Mouse (Mus musculus) neural tube, embryonic 13.5 days (tissue): ENCODE results near the gene Col16a1. TPM values are rescaled to one million over a fixed set of nuclear protein-coding genes. Genes with fewer than 3 reads are reported as not detected.

Experiments used
- ATAC-seq: fragments of 200-750 bp; cut with Nextera tagmentation; 2 replicates; pipeline ENCODE4 v1.8.0; 2017; ENCODE audit warnings: low read depth, mild to moderate bottlenecking, moderate TSS enrichment, moderate library complexity
- H3K27ac ChIP-seq: fragments of 300-500 bp; sonication (generic); replicated peaks from 2 replicates; pipeline ENCODE4 v1.5.1; 2015; ENCODE audit warnings: moderate library complexity, mild to moderate bottlenecking, inconsistent platforms
- H3K27me3 ChIP-seq: fragments of 300-500 bp; sonication (generic); 2 replicates; pipeline ENCODE4 v1.6.1; 2015; ENCODE audit warnings: mild to moderate bottlenecking, inconsistent platforms
- H3K36me3 ChIP-seq: fragments of 300-500 bp; sonication (generic); 2 replicates; pipeline ENCODE4 v1.6.1; 2015; ENCODE audit warnings: mild to moderate bottlenecking, inconsistent platforms
- H3K4me1 ChIP-seq: fragments of 300-500 bp; sonication (generic); replicated peaks from 2 replicates; pipeline ENCODE4 v1.6.1; 2015; ENCODE audit warnings: inconsistent platforms
- H3K4me2 ChIP-seq: fragments of 300-500 bp; sonication (generic); 2 replicates; pipeline ENCODE4 v1.6.1; 2015; ENCODE audit warnings: inconsistent platforms, mild to moderate bottlenecking, moderate library complexity
- H3K4me3 ChIP-seq: fragments of 300-500 bp; sonication (generic); 2 replicates; pipeline ENCODE4 v1.5.1; 2015; ENCODE audit warnings: mild to moderate bottlenecking, inconsistent platforms
- H3K9ac ChIP-seq: fragments of 300-500 bp; sonication (generic); 2 replicates; pipeline ENCODE4 v1.6.1; 2015; ENCODE audit warnings: moderate library complexity, mild to moderate bottlenecking, inconsistent platforms
- H3K9me3 ChIP-seq: fragments of 300-500 bp; sonication (generic); 2 replicates; pipeline ENCODE4 v1.6.1; 2016; ENCODE audit warnings: inconsistent platforms
- WGBS: fragments of 180-500 bp; shearing (Covaris S2); methylation state at CpG from one replicate; pipeline ENCODE4 v1.1.7; 2015; 5-methylcytosine and 5-hydroxymethylcytosine counted together
- polyA plus RNA-seq: library from polyadenylated mRNA; unstranded; fragments of >200 nt; fragmentation: Nextera tagmentation; extraction: Ambion mirVana; gene quantifications from 2 replicates; pipeline ENCODE4 v1.2.1, GENCODE M21; 2015

Col16a1 gene
- polyA plus RNA-seq = 11.9 and 14.7 TPM in 2 replicates

GRCm38 (mm10) chr4:130047331-130048202, at the start of gene Col16a1:
Gene Col16a1, plus strand, starts transcription at chr4:130047840.
- Histone ChIP-seq H3K4me2 (peak within 1 kb of the TSS; percentile 70), H3K36me3 (no peaks in the 10 kb centered on the region), H3K4me3 (peak within 1 kb of the TSS; percentile 39), H3K27me3 (0 out of 2 replicates have a peak, but pooled peaks cover 5% of the 10 kb centered on the region), H3K27ac (peak within 1 kb of the TSS; percentile 78), H3K4me1 (peaks cover 70% of the 10 kb centered on the region), H3K9me3 (no peaks in the 10 kb centered on the region), H3K9ac (peak within 1 kb of the TSS; percentile 69)
- 2% methylated on average over 38 of the region's 46 CpGs for WGBS
- peak; percentile 78 for ATAC-seq

- Histone ChIP-seq H3K36me3 (peaks cover 23% of the 10 kb centered on the region), H3K9me3 (no peaks in the 10 kb centered on the region), H3K27me3 (no peaks in the 10 kb centered on the region; the same call in 1 of the 2 replicates), H3K4me1 (peaks cover 54% of the 10 kb centered on the region), H3K9ac (no peak overlapping the region), H3K4me2 (no peak overlapping the region), H3K4me3 (no peak overlapping the region), H3K27ac (no peak overlapping the region)
- no peak for ATAC-seq
- 82% methylated on average over 11 of the region's 11 CpGs for WGBS
Measured at GRCm38 (mm10) chr4:129998124-129998523, 49.5 kb upstream of the Col16a1 start.

- Histone ChIP-seq H3K4me3 (no peak overlapping the region), H3K9me3 (no peaks in the 10 kb centered on the region), H3K9ac (0 out of 2 replicates have a peak overlapping the region, but pooled peaks have one; percentile 8), H3K4me1 (peaks cover 30% of the 10 kb centered on the region), H3K27me3 (peaks cover 1% of the 10 kb centered on the region), H3K4me2 (no peak overlapping the region), H3K27ac (peak overlapping the region; percentile 50; the same call in 1 of the 2 replicates), H3K36me3 (peaks cover 12% of the 10 kb centered on the region; the same call in 1 of the 2 replicates)
- 32% methylated on average over 5 of the region's 5 CpGs for WGBS
- no peak for ATAC-seq
Measured at GRCm38 (mm10) chr4:130001710-130002109, 45.9 kb upstream of the Col16a1 start.

- 63% methylated on average over 10 of the region's 10 CpGs for WGBS
- H3K27me3 ChIP-seq = peaks cover 3% of the 10 kb centered on the region
- peak; percentile 32; the same call in 1 of the 2 replicates for ATAC-seq
Measured at GRCm38 (mm10) chr4:130002157-130002556, 45.5 kb upstream of the Col16a1 start.

GRCm38 (mm10) chr4:130005593-130005992, 42.0 kb upstream of the Col16a1 start:
- peaks cover 20% of the 10 kb centered on the region for H3K36me3 ChIP-seq
- peaks cover 20% of the 10 kb centered on the region for H3K27me3 ChIP-seq
- H3K9me3 ChIP-seq = no peaks in the 10 kb centered on the region
- no peak overlapping the region for H3K4me3 ChIP-seq
- no peak overlapping the region for H3K4me2 ChIP-seq
- 55% methylated on average over 9 of the region's 9 CpGs for WGBS
- no peak overlapping the region for H3K27ac ChIP-seq
- no peak for ATAC-seq
- H3K4me1 ChIP-seq = peaks cover 26% of the 10 kb centered on the region
- H3K9ac ChIP-seq = no peak overlapping the region

More at GRCm38 (mm10) chr4:130002157-130002556, 45.5 kb upstream of the Col16a1 start:
- H3K9me3 ChIP-seq = no peaks in the 10 kb centered on the region
- no peak overlapping the region for H3K4me3 ChIP-seq
- no peak overlapping the region for H3K9ac ChIP-seq
- peaks cover 33% of the 10 kb centered on the region for H3K4me1 ChIP-seq
- H3K27ac ChIP-seq = peak overlapping the region; percentile 50; the same call in 1 of the 2 replicates
- H3K36me3 ChIP-seq = peaks cover 12% of the 10 kb centered on the region; the same call in 1 of the 2 replicates
- H3K4me2 ChIP-seq = no peak overlapping the region

GRCm38 (mm10) chr4:130006533-130006932, 41.1 kb upstream of the Col16a1 start:
- no peaks in the 10 kb centered on the region for H3K9me3 ChIP-seq
- 12% methylated on average over 25 of the region's 25 CpGs for WGBS
- 0 out of 2 replicates have a peak overlapping the region, but pooled peaks have one; percentile 23 for H3K9ac ChIP-seq
- no peak overlapping the region; the same call in 1 of the 2 replicates for H3K4me3 ChIP-seq
- H3K27me3 ChIP-seq = peaks cover 20% of the 10 kb centered on the region
- peaks cover 16% of the 10 kb centered on the region for H3K4me1 ChIP-seq
- H3K4me2 ChIP-seq = peak overlapping the region; percentile 49
- H3K27ac ChIP-seq = no peak overlapping the region
- H3K36me3 ChIP-seq = peaks cover 29% of the 10 kb centered on the region
- ATAC-seq = 0 out of 2 replicates have a peak, but pooled peaks have one; percentile 11

- Histone ChIP-seq H3K27ac (no peak overlapping the region), H3K9me3 (no peaks in the 10 kb centered on the region), H3K4me1 (peaks cover 9% of the 10 kb centered on the region), H3K27me3 (peaks cover 20% of the 10 kb centered on the region), H3K4me3 (no peak overlapping the region), H3K4me2 (no peak overlapping the region), H3K36me3 (peaks cover 43% of the 10 kb centered on the region), H3K9ac (no peak overlapping the region)
- no peak for ATAC-seq
- 81% methylated on average over 14 of the region's 14 CpGs for WGBS
Measured at GRCm38 (mm10) chr4:130009043-130009442, 38.6 kb upstream of the Col16a1 start.

- H3K27me3 ChIP-seq = peaks cover 20% of the 10 kb centered on the region
Measured at GRCm38 (mm10) chr4:130010723-130011122, 36.9 kb upstream of the Col16a1 start.

GRCm38 (mm10) chr4:130012234-130012633, 35.4 kb upstream of the Col16a1 start:
- Histone ChIP-seq H3K27ac (no peak overlapping the region), H3K4me2 (no peak overlapping the region), H3K36me3 (peaks cover 49% of the 10 kb centered on the region), H3K4me1 (peaks cover 8% of the 10 kb centered on the region; the same call in 1 of the 2 replicates), H3K27me3 (peaks cover 17% of the 10 kb centered on the region), H3K9me3 (no peaks in the 10 kb centered on the region), H3K4me3 (no peak overlapping the region), H3K9ac (no peak overlapping the region)
- WGBS = 85% methylated on average over 6 of the region's 6 CpGs
- ATAC-seq = no peak

More at GRCm38 (mm10) chr4:130010723-130011122, 36.9 kb upstream of the Col16a1 start:
- H3K36me3 ChIP-seq = peaks cover 45% of the 10 kb centered on the region
- no peaks in the 10 kb centered on the region for H3K9me3 ChIP-seq
- H3K9ac ChIP-seq = no peak overlapping the region
- H3K27ac ChIP-seq = no peak overlapping the region
- no peak overlapping the region for H3K4me2 ChIP-seq
- H3K4me3 ChIP-seq = no peak overlapping the region
- 82% methylated on average over 4 of the region's 4 CpGs for whole genome bisulfite sequencing
- peaks cover 16% of the 10 kb centered on the region for H3K4me1 ChIP-seq
- no peak for ATAC-seq

- WGBS = 74% methylated on average over 10 of the region's 10 CpGs
- Histone ChIP-seq H3K4me3 (no peak overlapping the region), H3K36me3 (peaks cover 51% of the 10 kb centered on the region), H3K4me2 (no peak overlapping the region), H3K4me1 (peaks cover 8% of the 10 kb centered on the region; the same call in 1 of the 2 replicates), H3K9me3 (no peaks in the 10 kb centered on the region), H3K27ac (no peak overlapping the region), H3K9ac (no peak overlapping the region), H3K27me3 (peaks cover 11% of the 10 kb centered on the region)
- no peak for ATAC-seq
Measured at GRCm38 (mm10) chr4:130013111-130013510, 34.5 kb upstream of the Col16a1 start.

- H3K9ac ChIP-seq = no peak overlapping the region
- H3K27me3 ChIP-seq = no peaks in the 10 kb centered on the region
- peaks cover 47% of the 10 kb centered on the region for H3K36me3 ChIP-seq
- H3K4me2 ChIP-seq = no peak overlapping the region
- 70% methylated on average over 4 of the region's 4 CpGs for WGBS
- no peak overlapping the region for H3K4me3 ChIP-seq
- H3K27ac ChIP-seq = no peak overlapping the region
- peaks cover 8% of the 10 kb centered on the region; the same call in 1 of the 2 replicates for H3K4me1 ChIP-seq
- H3K9me3 ChIP-seq = no peaks in the 10 kb centered on the region
- ATAC-seq = no peak
Measured at GRCm38 (mm10) chr4:130016010-130016409, 31.6 kb upstream of the Col16a1 start.

- Histone ChIP-seq H3K27me3 (no peaks in the 10 kb centered on the region), H3K4me2 (no peak overlapping the region), H3K4me1 (peaks cover 8% of the 10 kb centered on the region; the same call in 1 of the 2 replicates), H3K27ac (no peak overlapping the region), H3K4me3 (no peak overlapping the region), H3K36me3 (peaks cover 35% of the 10 kb centered on the region), H3K9me3 (no peaks in the 10 kb centered on the region), H3K9ac (no peak overlapping the region)
- 77% methylated on average over 18 of the region's 18 CpGs for WGBS
- ATAC-seq = no peak
Measured at GRCm38 (mm10) chr4:130017036-130017674, 30.5 kb upstream of the Col16a1 start.
